Mouse (Mus musculus): Measurements from ENCODE around the gene Gm49320. TPM values are rescaled to one million over a fixed set of nuclear protein-coding genes. Genes with fewer than 3 reads are reported as not detected.
A peak's percentile ranks its signal among the peaks of the same experiment; 100 is the strongest.

The Gm49320 gene
- polyA plus RNA-seq, 1 experiment from 2014 or later: 0.71 TPM

DNA sequence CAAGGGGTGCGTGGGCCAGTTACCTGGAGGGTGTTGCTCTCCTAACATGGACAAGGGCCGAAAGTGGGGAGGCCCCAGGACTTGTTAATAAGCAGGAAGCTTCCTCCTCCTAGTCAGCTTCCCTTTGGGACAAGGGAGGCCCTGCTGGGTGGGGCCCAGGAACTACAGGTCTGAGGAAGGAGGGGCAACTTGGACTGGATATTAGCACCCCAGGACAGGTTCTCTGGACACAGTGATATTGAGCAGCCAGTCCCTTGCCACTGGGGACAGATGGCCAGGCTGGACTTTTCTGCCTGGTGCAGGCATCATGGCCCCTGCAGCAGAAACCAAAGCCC, 31.7 kb upstream of the Gm49320 start:
- H3K27ac ChIP-seq (ENCODE audit: low read depth, low read length): no peak overlapping the region
- H3K9me3 ChIP-seq (ENCODE audit: control insufficient read depth, low read length): no peaks in the 10 kb centered on the region; the same call in 1 of the 2 replicates
- H3K9ac ChIP-seq (ENCODE audit: low read depth, low read length): no peak overlapping the region
- H3K36me3 ChIP-seq (ENCODE audit: control insufficient read depth, insufficient read depth, low read length): peaks cover 37% of the 10 kb centered on the region
- no peak for ATAC-seq
- 61% methylated on average over 2 of the region's 2 CpGs for WGBS
- no peak overlapping the region for H3K4me3 ChIP-seq (ENCODE audit: low read length)
- no peak overlapping the region for H3K4me2 ChIP-seq (ENCODE audit: low read length)
- no peaks in the 10 kb centered on the region for H3K27me3 ChIP-seq (replicated peaks; ENCODE audit: control insufficient read depth, insufficient read depth, low read length)
- peaks cover 3% of the 10 kb centered on the region for H3K4me1 ChIP-seq (ENCODE audit: control insufficient read depth, insufficient read depth, low read depth, low read length)

DNA sequence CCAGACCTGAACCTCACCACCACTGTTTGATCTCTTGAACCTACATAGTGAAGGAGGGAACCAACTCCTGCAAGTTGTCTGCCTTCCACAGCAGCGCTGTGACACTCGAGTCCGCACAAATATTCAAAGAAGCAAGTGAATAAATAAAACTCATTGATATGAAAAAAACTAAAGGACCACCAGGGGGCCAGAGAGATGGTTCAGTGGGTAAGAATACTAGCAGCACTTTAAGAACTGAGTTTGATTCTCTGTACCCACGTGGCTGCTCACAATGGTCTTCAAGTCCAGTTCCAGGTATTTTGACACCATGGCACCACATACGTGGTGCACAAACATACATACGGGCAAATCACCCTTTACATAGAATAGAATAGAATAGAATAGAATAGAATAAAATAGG, 27.6 kb upstream of the Gm49320 start:
- H3K4me3 ChIP-seq (ENCODE audit: low read length): no peak overlapping the region
- H3K9ac ChIP-seq (ENCODE audit: low read depth, low read length): no peak overlapping the region
- H3K36me3 ChIP-seq (ENCODE audit: control insufficient read depth, insufficient read depth, low read length): peaks cover 20% of the 10 kb centered on the region
- WGBS: 70% methylated on average over 6 of the region's 6 CpGs
- ATAC-seq: no peak
- H3K4me2 ChIP-seq (ENCODE audit: low read length): no peak overlapping the region
- H3K9me3 ChIP-seq (ENCODE audit: control insufficient read depth, low read length): no peaks in the 10 kb centered on the region; the same call in 1 of the 2 replicates
- no peaks in the 10 kb centered on the region for H3K27me3 ChIP-seq (replicated peaks; ENCODE audit: control insufficient read depth, insufficient read depth, low read length)
- peaks cover 32% of the 10 kb centered on the region for H3K4me1 ChIP-seq (ENCODE audit: control insufficient read depth, insufficient read depth, low read depth, low read length)
- H3K27ac ChIP-seq (ENCODE audit: low read depth, low read length): no peak overlapping the region

DNA sequence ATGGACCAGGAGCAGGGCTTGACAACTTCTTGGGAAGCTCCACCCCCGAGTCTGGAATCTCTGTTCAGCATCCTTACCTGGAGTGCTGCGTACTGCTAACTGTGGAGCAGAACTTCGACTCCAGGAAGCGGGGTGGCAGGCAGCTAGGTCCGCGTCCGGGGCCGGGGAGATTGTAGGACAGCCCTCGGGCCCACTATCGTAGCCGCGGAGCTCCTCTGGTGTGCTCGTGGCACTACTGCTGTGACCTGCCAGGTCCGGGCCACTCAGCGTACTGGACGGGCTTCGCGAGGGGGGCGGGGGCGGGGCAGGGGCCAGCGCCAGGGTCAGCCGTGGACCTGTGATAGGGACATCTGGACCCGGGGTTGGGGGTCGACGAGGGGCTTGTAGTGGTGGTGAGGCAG, 25.9 kb upstream of the Gm49320 start:
- Histone ChIP-seq H3K36me3 (ENCODE audit: control insufficient read depth, insufficient read depth, low read length) (peaks cover 20% of the 10 kb centered on the region), H3K4me3 (ENCODE audit: low read length) (peak overlapping the region; percentile 43), H3K9me3 (ENCODE audit: control insufficient read depth, low read length) (no peaks in the 10 kb centered on the region; the same call in 1 of the 2 replicates), H3K27ac (ENCODE audit: low read depth, low read length) (peak overlapping the region; percentile 44), H3K9ac (ENCODE audit: low read depth, low read length) (peak overlapping the region; percentile 64), H3K4me2 (ENCODE audit: low read length) (peak overlapping the region; percentile 93), H3K4me1 (ENCODE audit: control insufficient read depth, insufficient read depth, low read depth, low read length) (peaks cover 34% of the 10 kb centered on the region), H3K27me3 (replicated peaks; ENCODE audit: control insufficient read depth, insufficient read depth, low read length) (no peaks in the 10 kb centered on the region)
- peak; percentile 0; the same call in 1 of the 2 replicates for ATAC-seq
- 2% methylated on average over 23 of the region's 25 CpGs for WGBS

DNA sequence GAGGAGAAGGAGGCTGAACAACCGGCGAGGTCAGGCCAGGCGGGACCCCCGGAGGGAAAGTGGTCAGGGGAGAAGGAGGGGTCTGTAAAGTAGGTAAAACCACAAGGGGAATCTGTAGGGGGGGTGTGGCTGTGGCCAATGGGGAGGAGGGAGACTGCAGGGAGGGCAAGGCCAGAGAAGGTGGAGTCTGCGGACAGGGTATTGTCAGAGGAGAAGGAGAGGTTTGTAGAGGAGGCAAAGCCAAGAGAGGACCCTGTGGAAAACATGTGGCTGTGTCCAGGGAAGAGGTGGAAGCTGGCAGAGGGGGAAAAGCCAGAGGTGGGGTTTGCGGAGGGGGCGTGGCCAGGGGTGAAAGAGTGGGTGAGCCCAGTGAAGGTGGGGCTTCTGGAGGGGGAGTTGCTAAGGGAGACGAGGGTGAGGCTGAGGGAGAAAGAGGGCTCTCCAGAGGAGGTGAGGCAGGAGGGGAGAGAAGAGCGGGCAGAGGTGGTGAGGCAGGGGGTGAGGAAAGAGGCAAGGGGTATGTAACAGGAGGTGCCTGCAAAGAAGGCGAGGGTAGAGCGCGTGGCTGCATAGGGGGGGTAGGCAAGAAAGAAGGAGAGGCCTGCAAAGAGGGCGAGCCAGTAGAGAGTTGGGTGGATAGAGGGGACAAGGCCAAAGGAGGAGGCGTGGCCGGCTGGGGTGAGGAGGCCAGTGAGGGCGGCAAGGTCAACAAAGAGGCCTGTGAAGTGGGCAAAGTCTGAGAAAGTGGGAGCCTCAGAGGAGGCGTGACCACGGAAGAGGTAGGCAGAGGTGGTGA, 25.3 kb upstream of the Gm49320 start:
- H3K4me2 ChIP-seq (ENCODE audit: low read length): peak overlapping the region; percentile 93
- peak overlapping the region; percentile 64 for H3K9ac ChIP-seq (ENCODE audit: low read depth, low read length)
- no peaks in the 10 kb centered on the region; the same call in 1 of the 2 replicates for H3K9me3 ChIP-seq (ENCODE audit: control insufficient read depth, low read length)
- H3K4me1 ChIP-seq (ENCODE audit: control insufficient read depth, insufficient read depth, low read depth, low read length): peaks cover 35% of the 10 kb centered on the region
- H3K4me3 ChIP-seq (ENCODE audit: low read length): peak overlapping the region; percentile 43
- no peaks in the 10 kb centered on the region for H3K27me3 ChIP-seq (replicated peaks; ENCODE audit: control insufficient read depth, insufficient read depth, low read length)
- peak; percentile 9 for ATAC-seq
- peak overlapping the region; percentile 44 for H3K27ac ChIP-seq (ENCODE audit: low read depth, low read length)
- peaks cover 20% of the 10 kb centered on the region for H3K36me3 ChIP-seq (ENCODE audit: control insufficient read depth, insufficient read depth, low read length)
- 5% methylated on average over 18 of the region's 18 CpGs for WGBS

DNA sequence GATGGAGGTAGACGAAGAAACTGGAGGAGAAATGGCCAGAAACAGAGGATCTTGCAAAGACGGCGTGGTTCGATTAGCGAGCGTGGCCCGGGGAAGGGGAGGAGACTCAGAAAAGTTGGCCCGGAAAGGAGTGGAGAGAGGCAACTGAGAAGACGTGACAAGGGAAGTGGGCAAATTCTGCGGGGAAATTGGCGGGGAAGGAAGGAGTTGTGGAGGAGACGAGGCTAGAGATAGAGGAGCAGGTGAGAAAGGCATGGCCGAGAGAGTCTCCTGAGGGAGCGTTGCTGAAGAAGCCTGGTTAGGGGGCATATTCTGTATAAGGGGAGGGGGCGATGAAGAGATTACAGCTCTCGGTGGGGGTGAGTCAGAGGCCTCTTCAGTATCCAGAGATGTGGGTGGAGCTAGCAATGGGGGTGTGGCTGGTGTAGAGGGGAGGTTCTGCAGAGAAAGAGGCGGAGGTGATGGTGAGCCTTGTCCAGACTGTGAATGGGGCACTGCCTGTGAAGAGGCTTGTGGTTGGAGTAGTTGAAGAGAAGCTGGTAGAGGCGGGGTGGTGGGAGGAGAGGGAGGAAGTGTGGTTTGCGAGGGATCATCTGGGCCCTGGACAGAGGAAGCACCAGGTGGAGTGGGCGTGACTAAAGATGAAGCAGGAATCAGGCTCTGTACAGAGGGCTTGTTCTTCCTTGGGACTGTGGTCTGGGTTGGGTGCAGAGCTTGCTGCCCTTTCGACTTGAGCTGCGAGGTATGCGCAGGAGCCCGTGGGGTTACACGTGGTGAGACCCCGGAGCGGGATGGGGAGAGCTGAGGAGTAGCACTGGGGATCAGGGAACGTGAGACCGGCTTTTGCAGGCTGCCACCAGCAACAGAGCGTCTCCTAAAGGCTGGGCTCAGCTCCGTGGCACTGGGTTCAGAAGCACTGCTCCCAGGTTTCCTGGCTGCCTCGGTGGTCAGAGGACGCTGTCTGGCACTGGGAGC, 24.4 kb upstream of the Gm49320 start:
- peak overlapping the region; percentile 50 for H3K27ac ChIP-seq (ENCODE audit: low read depth, low read length)
- H3K27me3 ChIP-seq (replicated peaks; ENCODE audit: control insufficient read depth, insufficient read depth, low read length): no peaks in the 10 kb centered on the region
- H3K9me3 ChIP-seq (ENCODE audit: control insufficient read depth, low read length): no peaks in the 10 kb centered on the region; the same call in 1 of the 2 replicates
- H3K4me3 ChIP-seq (ENCODE audit: low read length): peak overlapping the region; percentile 43
- peak overlapping the region; percentile 64 for H3K9ac ChIP-seq (ENCODE audit: low read depth, low read length)
- WGBS: 15% methylated on average over 33 of the region's 33 CpGs
- H3K4me2 ChIP-seq (ENCODE audit: low read length): peak overlapping the region; percentile 93
- peak; percentile 1; the same call in 1 of the 2 replicates for ATAC-seq
- peaks cover 17% of the 10 kb centered on the region for H3K36me3 ChIP-seq (ENCODE audit: control insufficient read depth, insufficient read depth, low read length)
- H3K4me1 ChIP-seq (ENCODE audit: control insufficient read depth, insufficient read depth, low read depth, low read length): peaks cover 35% of the 10 kb centered on the region

DNA sequence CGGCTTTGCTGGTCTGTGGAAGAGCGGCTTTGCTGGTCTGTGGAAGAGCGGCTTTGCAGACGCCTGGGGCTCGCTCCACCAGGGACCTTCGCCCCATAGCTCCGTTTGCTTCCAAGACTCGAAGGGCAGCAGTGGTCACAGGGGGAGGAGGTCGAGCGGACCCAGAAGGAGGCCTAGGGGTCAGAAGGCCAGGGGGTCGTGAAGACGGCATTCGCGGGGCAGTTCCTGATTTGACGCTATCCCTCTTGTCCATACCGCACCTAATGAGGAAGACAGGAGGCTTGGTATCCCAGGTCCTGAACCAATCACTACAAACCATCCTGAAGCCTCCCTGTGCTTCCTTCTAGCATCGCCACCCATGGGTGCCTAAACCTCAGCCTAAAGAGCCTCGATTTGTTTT, 22.4 kb upstream of the Gm49320 start:
- Histone ChIP-seq H3K9me3 (ENCODE audit: control insufficient read depth, low read length) (no peaks in the 10 kb centered on the region), H3K27me3 (replicated peaks; ENCODE audit: control insufficient read depth, insufficient read depth, low read length) (no peaks in the 10 kb centered on the region), H3K36me3 (ENCODE audit: control insufficient read depth, insufficient read depth, low read length) (peaks cover 3% of the 10 kb centered on the region; the same call in 1 of the 2 replicates), H3K4me1 (ENCODE audit: control insufficient read depth, insufficient read depth, low read depth, low read length) (peaks cover 35% of the 10 kb centered on the region), H3K4me2 (ENCODE audit: low read length) (peak overlapping the region; percentile 93), H3K4me3 (ENCODE audit: low read length) (peak overlapping the region; percentile 60), H3K27ac (ENCODE audit: low read depth, low read length) (peak overlapping the region; percentile 94), H3K9ac (ENCODE audit: low read depth, low read length) (peak overlapping the region; percentile 91)
- WGBS: 3% methylated on average over 18 of the region's 18 CpGs
- ATAC-seq: peak; percentile 6

DNA sequence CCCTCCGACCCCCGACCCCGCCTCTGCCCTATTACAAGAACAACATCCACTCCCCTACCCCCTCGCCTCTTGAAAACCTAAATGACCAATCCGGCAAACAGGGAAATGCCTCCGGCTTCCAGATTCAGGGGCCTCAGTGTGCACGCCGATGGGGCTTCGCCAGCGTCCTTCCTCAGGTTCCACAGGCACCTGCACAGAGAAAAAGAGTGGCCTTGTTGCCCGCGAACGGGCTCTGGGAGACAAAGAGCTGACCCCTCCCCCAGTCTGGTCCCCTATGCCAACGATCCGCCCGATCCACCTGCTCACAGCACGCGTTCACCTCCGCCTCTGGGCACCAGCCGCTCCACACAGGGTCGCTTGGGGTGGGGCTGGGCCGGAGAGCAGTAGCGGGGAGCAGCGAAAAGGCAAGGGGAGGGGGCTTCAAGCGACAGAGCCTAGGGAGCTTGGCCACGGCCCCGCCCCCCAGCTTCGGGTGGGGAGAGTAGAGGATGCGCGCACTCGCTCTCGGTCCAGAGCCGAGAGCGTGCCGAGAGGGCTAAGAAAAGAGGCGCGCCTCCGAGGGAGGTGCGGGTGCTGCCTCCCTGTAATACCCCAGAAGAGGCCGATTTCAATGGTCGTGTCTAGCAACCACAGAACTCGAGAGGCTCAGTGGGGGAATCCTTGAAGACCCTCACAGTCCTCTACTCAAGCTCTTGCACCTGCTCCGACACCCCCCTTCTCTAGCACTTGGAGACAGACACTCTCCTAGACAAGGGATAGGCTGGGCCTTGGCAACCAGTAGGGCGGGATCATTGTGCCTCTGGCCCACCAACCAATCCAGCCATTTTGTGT, 21.7 kb upstream of the Gm49320 start, which contains the start of gene Prr36:
Gene Prr36, minus strand, starts transcription at position 669 of the 831 bp plus-strand sequence.
- no peaks in the 10 kb centered on the region for H3K9me3 ChIP-seq (ENCODE audit: control insufficient read depth, low read length)
- WGBS: under 1% methylated on average over 44 of the region's 44 CpGs
- ATAC-seq: peak; percentile 89
- H3K4me1 ChIP-seq (ENCODE audit: control insufficient read depth, insufficient read depth, low read depth, low read length): peaks cover 35% of the 10 kb centered on the region
- H3K4me2 ChIP-seq (ENCODE audit: low read length): peak within 1 kb of the TSS; percentile 93
- peak within 1 kb of the TSS; percentile 91 for H3K9ac ChIP-seq (ENCODE audit: low read depth, low read length)
- peak within 1 kb of the TSS; percentile 60 for H3K4me3 ChIP-seq (ENCODE audit: low read length)
- no peaks in the 10 kb centered on the region for H3K27me3 ChIP-seq (replicated peaks; ENCODE audit: control insufficient read depth, insufficient read depth, low read length)
- H3K27ac ChIP-seq (ENCODE audit: low read depth, low read length): peak within 1 kb of the TSS; percentile 94
- peaks cover 3% of the 10 kb centered on the region; the same call in 1 of the 2 replicates for H3K36me3 ChIP-seq (ENCODE audit: control insufficient read depth, insufficient read depth, low read length)

DNA sequence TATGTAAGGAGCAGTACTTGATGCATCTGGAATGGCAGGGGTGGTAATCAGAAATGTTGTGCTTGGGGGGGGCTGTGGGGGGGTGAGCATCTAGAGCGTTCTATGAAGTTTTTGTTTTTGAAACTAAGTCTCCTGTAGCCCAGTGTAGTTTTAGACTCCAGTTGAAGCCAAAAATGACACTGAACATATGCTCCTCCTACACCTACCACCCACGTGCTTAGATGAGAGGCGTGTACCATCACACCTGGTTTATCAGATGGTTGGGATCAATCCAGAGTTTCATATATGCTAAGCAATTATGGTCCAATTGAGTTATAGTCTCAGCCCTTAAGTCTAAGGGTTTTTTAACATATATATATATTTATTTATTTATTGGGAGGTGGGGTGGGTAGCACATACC, 19.0 kb upstream of the Gm49320 start:
- Histone ChIP-seq H3K27me3 (replicated peaks; ENCODE audit: control insufficient read depth, insufficient read depth, low read length) (no peaks in the 10 kb centered on the region), H3K9me3 (ENCODE audit: control insufficient read depth, low read length) (no peaks in the 10 kb centered on the region), H3K4me1 (ENCODE audit: control insufficient read depth, insufficient read depth, low read depth, low read length) (peaks cover 18% of the 10 kb centered on the region), H3K4me3 (ENCODE audit: low read length) (no peak overlapping the region), H3K36me3 (ENCODE audit: control insufficient read depth, insufficient read depth, low read length) (peaks cover 3% of the 10 kb centered on the region; the same call in 1 of the 2 replicates), H3K4me2 (ENCODE audit: low read length) (no peak overlapping the region), H3K9ac (ENCODE audit: low read depth, low read length) (no peak overlapping the region), H3K27ac (ENCODE audit: low read depth, low read length) (no peak overlapping the region)
- no peak for ATAC-seq
- 83% methylated on average over 3 of the region's 3 CpGs for WGBS
